Mouse (Mus musculus) gastrocnemius, postnatal 4 days (tissue): ENCODE measurements around the gene Acads. TPM values are rescaled to one million over a fixed set of nuclear protein-coding genes. Genes with fewer than 3 reads are reported as not detected.
A peak's percentile ranks its signal among the peaks of the same experiment; 100 is the strongest.
"Not testable (repeated sequence)": the region's sequence is repeated elsewhere in the genome, so short reads cannot be mapped to it uniquely, and the experiment has no call there.

Experiments used
- DNase-seq, 2 experiments: peaks; one replicate each; pipeline ENCODE4 v3.0.0; 2021 to 2022; ENCODE audit warnings: low spot score in 2 of 2, mixed read lengths in 2 of 2
- total RNA-seq, 2 experiments: library from RNA; stranded (reverse); gene quantifications; 2 replicates each; pipeline ENCODE4 v1.2.3; 2021

Gene Acads
- total RNA-seq, 2 experiments from 2014 or later, result 74.6 to 78.1 TPM

DNA sequence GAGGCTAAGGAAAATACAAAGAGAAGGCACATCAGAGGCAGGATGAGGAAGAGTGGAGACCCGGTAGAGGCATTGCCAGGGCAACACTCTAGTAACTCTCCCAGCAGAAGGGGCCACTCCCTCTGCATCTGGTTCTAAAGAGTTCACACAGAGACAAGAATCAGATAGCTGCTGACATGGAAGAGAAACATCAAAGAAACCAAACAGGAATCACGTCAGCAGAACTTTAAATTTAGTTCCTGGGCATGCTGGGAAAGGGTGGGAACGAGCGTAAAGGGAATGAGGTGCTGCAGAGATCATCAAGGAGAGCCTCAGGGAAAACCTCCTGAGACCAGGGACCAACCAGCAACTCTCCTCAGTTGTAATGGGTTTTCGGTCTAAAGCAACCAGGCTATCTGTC, 31.8 kb upstream of the Acads start:
- DNase-seq, result no peak

DNA sequence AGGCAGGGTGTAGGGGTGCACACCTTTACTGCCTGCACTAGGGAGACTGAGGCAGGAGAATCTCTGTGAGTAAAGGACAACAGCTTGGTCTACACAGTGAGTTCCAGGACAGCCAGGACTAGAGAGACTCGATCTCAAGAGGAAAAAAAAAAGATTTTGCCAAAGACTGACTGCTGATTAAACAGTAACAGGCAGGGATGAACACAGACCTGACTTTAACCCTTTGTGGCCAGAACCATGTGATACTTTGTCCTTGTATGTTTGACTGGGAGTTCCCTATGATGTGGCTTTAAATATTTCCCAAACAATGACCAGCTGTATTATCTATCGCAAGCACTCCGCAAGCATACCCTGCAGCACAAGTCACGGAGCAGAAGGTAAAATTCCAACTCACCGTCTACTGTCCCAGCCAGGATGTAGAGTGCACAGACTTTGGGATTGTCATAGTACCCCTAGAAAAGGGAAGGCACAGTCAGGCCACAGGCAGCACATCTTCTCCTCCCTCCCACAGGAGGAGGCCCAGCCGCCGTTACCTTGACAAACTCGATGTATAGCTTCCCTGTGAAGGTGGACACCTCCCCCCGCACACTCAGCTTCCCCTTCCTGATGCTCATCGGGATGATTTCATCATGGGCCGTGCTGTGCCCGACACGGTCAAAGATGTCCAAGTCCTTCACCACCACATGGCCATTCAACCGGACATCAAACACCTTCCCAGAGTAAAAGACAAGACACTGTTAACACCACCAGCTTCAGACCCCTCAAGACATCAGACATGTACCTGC, 30.7 kb upstream of the Acads start:
- DNase-seq, result no peak

- not testable (repeated sequence) for DNase-seq
These were observed 29.7 kb upstream of the Acads start for GRCm38 (mm10) chr5:115148872-115149271.

DNA sequence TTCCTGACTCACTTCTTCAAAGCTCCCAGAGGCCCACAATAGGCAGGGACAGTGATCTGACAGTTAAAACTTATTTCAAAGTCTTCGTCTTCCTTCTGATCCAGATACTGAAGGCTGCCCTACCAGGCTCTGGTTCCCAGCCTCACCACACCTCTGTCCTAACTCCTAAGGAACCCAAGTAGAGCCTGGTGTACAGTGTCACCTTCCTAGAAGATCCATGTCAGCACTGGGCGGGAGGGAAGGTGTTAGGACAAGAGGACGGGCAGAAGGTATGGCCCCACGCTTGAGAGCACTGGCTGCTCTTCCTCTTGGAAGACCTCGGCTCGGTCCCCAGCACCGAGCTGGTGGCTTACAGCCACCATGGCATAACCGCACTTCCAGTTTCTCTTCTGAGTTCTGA, 29.2 kb upstream of the Acads start:
- DNase-seq, result no peak

GRCm38 (mm10) chr5:115147388-115147787, 28.2 kb upstream of the Acads start:
- no peak for DNase-seq

DNA sequence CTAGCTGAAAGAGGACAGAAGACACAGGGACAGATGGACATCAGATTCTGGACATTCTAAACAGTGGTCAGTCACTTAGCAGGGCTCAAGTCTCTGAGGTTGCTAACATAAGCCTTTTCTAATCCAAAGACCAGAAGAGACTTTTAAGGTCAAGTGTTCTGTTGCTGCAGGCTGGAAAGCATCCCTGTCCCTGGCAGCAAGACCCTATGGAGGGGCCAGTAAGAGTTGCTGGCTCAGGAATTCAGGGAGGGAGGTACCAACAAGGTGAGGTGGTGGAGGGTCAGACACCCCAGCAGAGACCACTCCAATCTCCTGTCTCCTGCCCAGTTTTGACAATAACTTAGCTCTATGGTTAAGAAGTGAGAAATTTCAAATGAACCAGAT, 27.6 kb upstream of the Acads start:
- DNase-seq, result no peak

DNA sequence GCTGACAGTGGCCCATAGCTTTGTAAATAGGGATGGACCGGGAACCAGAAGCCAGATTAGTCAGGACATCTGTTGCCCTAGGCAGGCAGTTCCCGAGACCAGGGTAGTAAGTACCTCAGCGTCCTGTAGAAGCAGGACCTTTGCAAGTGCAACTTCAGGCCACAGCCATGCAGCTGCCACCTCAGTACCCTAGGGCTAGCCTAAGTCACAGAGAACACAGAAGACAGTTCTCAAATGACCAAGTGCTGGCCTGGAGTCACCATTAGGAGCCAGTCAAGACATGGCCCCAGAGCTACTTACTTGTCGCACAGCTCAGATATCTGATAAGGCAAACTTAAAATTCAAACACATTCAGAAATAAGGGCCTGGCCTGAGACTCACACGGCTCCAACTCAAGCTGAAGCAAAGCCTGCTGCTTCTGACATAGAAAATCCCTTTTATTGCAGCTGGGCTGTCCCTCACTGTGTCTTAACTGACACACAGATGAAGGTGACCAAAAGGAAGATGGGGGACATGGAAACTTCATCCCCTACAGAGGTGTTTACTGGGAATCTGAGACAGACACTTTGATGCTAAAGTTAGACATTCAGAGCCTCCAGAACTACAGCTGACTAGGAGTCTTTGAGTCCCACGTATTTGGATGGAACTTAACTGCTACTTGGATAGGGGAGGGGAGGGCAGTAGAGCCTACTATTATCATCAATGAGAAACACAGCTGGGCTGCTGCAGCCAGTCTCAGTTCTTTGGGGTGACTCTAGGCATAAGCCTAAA, 27.0 kb upstream of the Acads start:
- DNase-seq, result no peak

DNA sequence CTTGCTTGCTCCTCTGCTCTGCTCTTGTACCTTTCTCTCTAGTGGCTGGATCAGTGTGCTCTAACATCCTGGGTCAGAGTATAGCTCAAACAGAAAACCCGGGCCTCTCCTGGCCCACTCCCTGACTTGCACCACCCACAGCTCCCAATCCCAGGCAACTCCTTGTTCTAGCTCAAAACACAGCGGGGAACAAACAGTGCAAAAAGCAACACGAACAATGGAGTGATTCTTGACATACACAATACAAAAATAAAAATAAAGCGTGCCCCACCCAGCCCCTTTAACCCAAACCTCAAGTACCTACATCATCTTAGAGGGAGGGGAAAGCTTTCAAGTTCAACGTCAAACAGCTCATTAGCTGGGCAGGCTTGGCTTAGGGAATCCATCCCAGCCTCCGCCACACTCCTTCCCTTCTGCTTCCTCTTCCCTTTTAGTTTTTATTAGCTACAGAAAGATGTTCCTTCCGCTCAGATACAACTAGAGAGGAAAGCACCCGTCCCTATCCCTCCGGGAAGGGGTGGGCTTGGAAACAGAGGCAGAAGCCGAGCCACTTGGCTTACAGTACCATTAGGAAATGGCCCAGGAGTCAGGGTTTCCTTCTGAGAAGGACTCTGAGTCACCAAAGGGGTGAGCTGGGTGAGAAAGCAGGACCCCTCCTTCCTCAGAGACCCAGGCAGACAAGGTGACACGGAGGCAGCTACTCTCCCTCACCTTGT, 26.3 kb upstream of the Acads start:
- no peak for DNase-seq

DNA sequence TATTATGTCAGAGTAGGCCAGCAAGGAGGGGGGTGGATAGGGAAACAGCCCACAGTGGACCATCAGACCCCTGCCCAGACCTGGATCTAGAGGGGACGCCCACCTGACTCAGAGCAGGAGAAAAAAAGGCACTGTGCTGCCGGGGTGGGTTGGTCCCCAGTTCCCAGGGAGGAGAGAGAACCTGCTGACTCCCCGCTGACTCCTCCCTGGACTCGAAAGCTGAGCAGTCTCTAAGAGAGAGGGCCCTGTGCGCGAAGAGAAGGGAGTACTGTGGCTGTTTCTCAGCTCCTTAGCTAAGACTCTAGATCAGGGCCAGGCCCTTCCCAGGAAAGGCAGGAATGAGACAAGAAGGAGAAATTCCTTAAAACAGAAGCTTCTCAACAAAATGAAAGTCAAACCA, 25.3 kb upstream of the Acads start:
- DNase-seq, result no peak

GRCm38 (mm10) chr5:115143552-115143951, 24.4 kb upstream of the Acads start:
- no peak for DNase-seq

- no peak for DNase-seq
These were observed 23.1 kb upstream of the Acads start for GRCm38 (mm10) chr5:115142166-115142697.

- no peak for DNase-seq
These were observed 21.6 kb upstream of the Acads start for GRCm38 (mm10) chr5:115140726-115141125.

GRCm38 (mm10) chr5:115139124-115139523, 20.0 kb upstream of the Acads start:
- DNase-seq, result no peak

GRCm38 (mm10) chr5:115134234-115135165, 15.4 kb upstream of the Acads start, which contains the start of gene Unc119b:
Unc119b (minus strand) TSS chr5:115134975.
- DNase-seq, result peak; percentile 80 to 89

DNA sequence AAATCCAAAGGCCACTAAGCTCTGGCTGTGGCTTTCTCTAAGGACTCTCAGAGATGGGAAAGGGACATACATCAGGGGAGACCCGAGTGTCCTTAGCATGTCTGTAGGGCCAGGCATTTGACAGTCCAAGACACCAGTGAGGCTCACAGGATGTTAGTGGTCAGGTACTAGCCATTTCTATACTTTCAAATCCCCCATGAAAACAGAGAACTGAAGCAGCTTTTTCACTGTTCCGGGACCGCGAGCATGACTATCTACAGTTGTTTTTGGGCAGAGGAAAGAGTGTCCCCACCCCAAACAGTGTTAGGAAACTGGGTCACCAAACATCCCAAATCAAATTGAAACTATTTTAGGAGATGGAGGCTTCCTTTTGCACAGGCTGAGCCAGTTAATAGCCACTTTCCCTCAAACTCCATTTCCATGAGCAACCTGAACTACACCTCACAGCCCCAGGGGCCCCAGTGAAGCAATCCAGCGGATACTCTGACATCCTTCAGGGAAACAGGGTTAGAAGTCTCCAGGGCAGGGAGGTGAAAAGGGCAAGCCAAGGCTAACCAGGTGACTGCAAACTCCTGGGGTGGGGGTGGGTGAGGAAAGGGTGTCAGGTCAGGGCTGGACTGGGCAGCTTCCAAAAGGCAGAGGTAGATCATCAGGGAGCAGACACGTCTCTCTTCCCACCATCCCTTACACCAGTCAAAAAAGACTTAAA, 14.4 kb upstream of the Acads start:
- DNase-seq, result no peak

- no peak for DNase-seq
These were observed 13.3 kb upstream of the Acads start for GRCm38 (mm10) chr5:115132465-115132864.

DNA sequence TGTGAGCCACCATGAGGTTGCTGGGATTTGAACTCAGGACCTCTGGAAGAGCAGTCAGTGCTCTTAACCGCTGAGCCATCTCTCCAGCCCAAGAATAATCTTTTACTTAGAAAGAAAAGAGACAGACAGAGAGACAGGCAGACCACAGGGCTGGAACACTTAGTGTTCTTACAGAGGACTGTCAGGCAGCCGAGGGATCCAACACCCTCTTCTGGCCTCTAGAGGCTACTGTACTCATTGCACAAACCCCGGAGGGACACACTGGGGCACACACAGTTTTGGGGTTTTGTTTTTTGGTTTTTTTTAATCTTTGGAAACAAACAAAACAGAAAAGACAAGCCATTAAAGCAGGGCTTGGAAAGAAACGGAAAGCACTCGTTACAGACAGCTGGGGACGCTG, 10.2 kb upstream of the Acads start:
- no peak for DNase-seq

GRCm38 (mm10) chr5:115127421-115128179, 8.5 kb upstream of the Acads start:
- no peak for DNase-seq
